Mouse (Mus musculus) bone marrow macrophage, adult 2 months (primary cell): ENCODE measurements around the gene Ankrd10. TPM values are rescaled to one million over a fixed set of nuclear protein-coding genes. Genes with fewer than 3 reads are reported as not detected.

Experiments
- H3K27ac ChIP-seq: 2 replicates; pipeline ENCODE4 v1.5.1; 2012; ENCODE audit warnings: low read depth, low read length; ENCODE audit not compliant: insufficient read depth
- H3K4me1 ChIP-seq: 2 replicates; pipeline ENCODE4 v1.6.1; 2012; ENCODE audit warnings: low read length; ENCODE audit not compliant: control insufficient read depth, insufficient read depth
- H3K4me3 ChIP-seq: 2 replicates; pipeline ENCODE4 v1.5.1; 2012; ENCODE audit warnings: mild to moderate bottlenecking, low read length, moderate library complexity; ENCODE audit not compliant: insufficient read depth
- CTCF ChIP-seq: IDR thresholded peaks from 2 replicates; pipeline ENCODE4 v1.5.1; 2012; ENCODE audit warnings: low read depth, mild to moderate bottlenecking, low read length, moderate library complexity
- POLR2A ChIP-seq: IDR thresholded peaks from 2 replicates; pipeline ENCODE4 v1.6.1; 2012; ENCODE audit warnings: mild to moderate bottlenecking, low read depth, low read length, borderline replicate concordance
- polyA plus RNA-seq: library from polyadenylated mRNA; stranded (reverse); fragments of >200 nt; gene quantifications from 2 replicates; pipeline ENCODE4 v1.2.4, GENCODE M21; 2012; ENCODE audit not compliant: missing spikeins, insufficient read depth, insufficient read length

Gene Ankrd10
- polyA plus RNA-seq, 1 experiment = 23.0 TPM

DNA sequence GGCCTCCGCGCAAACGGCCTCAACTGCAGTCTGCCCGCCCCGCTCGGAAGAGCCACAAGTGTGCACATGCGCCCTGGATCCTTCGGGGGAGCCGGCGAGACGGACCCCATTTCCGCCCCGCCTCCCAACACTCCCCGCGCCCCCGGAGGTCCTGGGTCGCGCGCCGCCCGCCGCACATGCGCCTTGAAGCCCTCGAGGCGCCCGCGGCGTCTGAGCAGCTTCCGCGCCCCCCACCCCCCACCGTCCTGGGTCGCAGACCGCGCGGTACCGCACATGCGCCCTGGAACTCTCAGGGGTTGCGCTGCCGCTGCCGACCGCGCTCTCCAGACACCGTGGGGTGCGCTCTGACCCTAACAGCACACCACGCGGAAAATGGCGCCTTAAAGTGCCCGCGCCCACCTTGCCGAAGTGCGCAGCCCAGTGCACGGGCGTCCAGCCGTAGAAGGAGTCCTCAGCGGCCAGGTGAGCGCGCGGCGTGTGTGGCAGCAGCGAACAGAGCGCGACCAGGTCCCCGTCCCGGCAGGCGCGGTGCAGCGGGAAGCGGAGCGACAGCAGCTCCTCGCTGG is 462 bp downstream of the Ankrd10 start:
- Histone ChIP-seq H3K4me1 (peaks cover 23% of the 10 kb centered on the region), H3K4me3 (peak overlapping the region; percentile 97), H3K27ac (peak overlapping the region; percentile 82)
- TF ChIP-seq POLR2A (no peak), CTCF (no peak)

DNA sequence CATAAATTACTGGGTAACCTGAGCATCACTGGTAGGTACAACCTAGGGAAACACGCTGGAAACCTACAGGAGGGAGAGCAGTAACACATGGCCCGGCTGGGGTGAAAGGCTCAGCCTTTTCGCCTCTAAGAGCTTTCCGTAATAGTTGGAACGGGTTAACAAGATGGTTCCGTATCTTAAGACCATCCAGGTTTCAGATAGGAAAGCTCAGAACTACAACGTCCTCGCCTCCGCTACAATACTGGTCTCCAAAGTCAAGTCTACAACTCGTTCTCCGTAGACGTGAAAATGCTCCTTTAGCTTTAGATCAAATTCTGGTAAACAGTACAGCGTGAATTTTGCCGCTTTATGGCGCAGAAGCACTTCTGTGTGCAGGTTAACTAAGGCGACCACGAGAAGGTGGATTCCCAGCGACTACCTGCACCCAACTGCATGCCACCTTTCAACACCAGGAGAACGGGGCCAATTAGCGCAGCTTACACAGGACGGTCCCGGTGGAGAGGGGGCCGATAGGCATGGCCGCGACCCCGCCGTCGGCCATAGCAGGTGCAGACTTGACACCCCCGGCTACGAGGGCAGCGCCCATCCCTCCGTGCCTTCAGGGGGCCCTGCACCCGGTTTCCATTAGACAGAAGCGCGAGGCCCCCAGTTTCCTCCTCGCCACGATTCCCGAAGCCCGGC is 1.1 kb downstream of the Ankrd10 start:
- Histone ChIP-seq H3K4me1 (peaks cover 23% of the 10 kb centered on the region), H3K4me3 (peak overlapping the region; percentile 97), H3K27ac (peak overlapping the region; percentile 82; the same call in 1 of the 2 replicates)
- no peak for TF ChIP-seq POLR2A
- TF ChIP-seq CTCF = no peak

DNA sequence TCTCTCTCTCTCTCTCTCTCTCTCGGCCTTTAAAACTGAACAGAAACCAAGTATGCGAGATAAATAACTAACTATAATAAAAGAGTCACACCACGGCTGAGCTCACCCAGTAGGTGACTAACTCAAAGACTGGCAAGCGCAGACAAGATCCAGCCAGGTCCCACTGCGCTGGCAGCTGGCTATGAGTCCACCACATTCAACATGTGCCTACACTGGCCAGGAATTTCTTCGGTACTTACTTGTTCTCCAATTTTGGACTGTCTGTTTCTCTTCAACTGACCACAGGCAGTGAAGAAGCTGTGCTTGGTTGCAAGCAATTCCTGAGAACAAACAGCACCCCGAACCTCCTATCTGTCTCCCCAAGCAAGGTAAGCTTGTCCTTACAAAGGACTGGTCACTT is 2.1 kb downstream of the Ankrd10 start:
- TF ChIP-seq POLR2A = no peak
- TF ChIP-seq CTCF = no peak
- Histone ChIP-seq H3K27ac (no peak overlapping the region), H3K4me1 (peaks cover 23% of the 10 kb centered on the region), H3K4me3 (peak overlapping the region; percentile 97)

DNA sequence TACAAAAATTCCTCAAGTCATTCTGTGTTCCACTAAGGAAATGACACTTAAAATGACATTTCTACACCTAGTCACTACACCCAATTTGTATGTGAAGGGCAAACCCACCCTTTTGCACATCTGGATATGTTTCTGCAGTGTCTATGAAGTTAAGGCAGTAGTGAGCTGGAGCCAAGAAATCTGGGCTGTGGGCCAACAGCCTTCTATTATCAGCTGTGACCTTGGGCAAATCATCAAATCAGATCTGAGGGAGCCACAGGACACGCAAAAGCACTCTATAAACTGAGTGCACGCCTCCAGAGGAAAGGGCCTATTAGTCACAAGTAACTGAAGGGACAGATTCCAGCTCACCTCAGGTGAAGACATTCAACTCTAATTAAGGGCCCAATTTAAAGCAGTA is 3.2 kb downstream of the Ankrd10 start:
- peaks cover 19% of the 10 kb centered on the region for H3K4me1 ChIP-seq
- H3K27ac ChIP-seq = no peak overlapping the region
- H3K4me3 ChIP-seq = no peak overlapping the region
- TF ChIP-seq CTCF = no peak
- TF ChIP-seq POLR2A = no peak

GRCm38 (mm10) chr8:11629206-11629605 is 6.4 kb downstream of the Ankrd10 start:
- Histone ChIP-seq H3K4me1 (peaks cover 17% of the 10 kb centered on the region), H3K27ac (no peak overlapping the region), H3K4me3 (no peak overlapping the region)
- TF ChIP-seq POLR2A = no peak
- TF ChIP-seq CTCF = no peak

- TF ChIP-seq POLR2A = no peak
- no peak for TF ChIP-seq CTCF
- Histone ChIP-seq H3K4me3 (no peak overlapping the region), H3K27ac (no peak overlapping the region), H3K4me1 (peaks cover 16% of the 10 kb centered on the region)
Measured at GRCm38 (mm10) chr8:11628506-11629132, 6.9 kb downstream of the Ankrd10 start.

DNA sequence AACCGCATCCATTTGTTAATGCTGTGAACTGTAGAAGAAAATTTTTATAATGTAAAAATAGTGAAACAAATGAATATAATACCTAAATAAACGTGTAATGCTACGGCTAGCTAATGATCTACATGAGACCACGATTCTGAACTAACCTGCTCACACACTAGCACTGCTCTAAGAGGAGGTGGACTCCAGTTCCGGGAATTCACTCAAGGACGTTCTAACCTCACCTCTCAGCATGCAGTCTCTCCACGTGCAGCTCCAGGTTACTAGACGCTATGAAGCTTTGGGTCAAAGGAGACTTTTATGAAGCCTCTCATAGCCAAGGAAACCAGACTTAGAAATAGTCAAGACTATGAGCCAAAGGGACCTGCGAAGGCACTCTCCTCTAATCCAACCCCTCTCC is 7.8 kb downstream of the Ankrd10 start:
- Histone ChIP-seq H3K4me3 (no peak overlapping the region), H3K27ac (no peak overlapping the region), H3K4me1 (peaks cover 9% of the 10 kb centered on the region; the same call in 1 of the 2 replicates)
- TF ChIP-seq POLR2A (no peak), CTCF (no peak)

DNA sequence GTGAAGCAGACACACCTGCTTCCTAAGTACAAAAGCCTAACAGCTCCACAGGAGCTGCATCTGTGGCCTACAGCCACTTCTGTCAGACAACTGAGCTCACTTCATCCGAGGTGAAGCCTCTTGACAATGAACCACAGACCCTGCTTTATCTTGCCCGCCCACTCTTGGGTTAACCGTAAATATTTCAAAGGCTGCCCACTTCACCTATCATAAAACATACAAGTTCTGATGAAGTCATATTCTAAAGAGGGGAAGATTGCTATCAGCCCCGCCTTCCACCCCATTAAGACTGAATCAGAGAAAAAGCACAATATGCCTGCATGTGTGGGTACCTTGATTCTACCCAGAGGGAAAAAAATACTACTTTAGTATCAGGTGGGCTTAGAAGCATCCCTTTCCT is 10.5 kb downstream of the Ankrd10 start:
- Histone ChIP-seq H3K27ac (no peak overlapping the region), H3K4me1 (no peaks in the 10 kb centered on the region), H3K4me3 (no peak overlapping the region)
- TF ChIP-seq POLR2A (no peak), CTCF (no peak)

DNA sequence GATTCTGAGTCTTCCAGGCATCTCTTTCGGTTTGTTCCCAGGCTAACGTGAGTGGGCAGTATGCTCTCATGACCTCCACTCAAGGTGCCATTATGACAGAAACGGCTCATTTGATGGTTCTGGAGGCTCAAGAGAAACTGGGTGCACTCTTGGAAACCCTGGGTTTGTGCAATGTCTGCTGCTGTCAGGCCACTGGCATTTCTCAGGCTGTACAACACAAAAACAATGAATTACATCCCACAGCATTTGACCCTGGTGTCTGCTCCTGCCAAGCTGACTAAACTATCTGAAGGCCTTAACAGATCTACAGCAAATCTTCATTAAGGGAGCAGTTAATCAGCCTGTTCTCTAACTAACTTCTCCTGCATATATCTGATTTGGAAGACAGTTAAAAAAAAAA is 16.5 kb downstream of the Ankrd10 start:
- H3K4me3 ChIP-seq = no peak overlapping the region
- H3K4me1 ChIP-seq = no peaks in the 10 kb centered on the region
- H3K27ac ChIP-seq = no peak overlapping the region
- TF ChIP-seq POLR2A = no peak
- TF ChIP-seq CTCF = no peak

DNA sequence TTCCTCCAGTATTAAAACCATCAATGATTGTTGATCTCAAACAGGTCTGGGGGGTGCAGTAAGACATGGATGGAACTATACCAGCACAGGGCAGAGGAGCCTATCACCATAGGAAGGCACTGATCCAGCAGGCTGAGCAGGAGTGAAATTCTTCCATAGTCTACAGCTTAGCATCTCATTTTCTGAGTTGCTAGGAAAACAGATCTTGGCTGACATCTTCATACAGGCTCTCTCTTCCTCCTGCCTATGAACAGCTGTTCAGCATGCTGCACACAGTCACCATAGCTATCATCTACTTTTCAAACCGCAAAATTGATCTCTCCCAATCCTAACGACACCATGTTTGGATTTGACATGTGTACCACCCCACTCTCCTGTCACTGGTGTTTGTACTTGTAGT is 17.5 kb downstream of the Ankrd10 start:
- TF ChIP-seq CTCF (no peak), POLR2A (no peak)

More for the DNA sequence above, 17.5 kb downstream of the Ankrd10 start:
- no peak overlapping the region for H3K27ac ChIP-seq
- no peak overlapping the region for H3K4me3 ChIP-seq
- H3K4me1 ChIP-seq = no peaks in the 10 kb centered on the region
